Mouse (Mus musculus) neural tube, embryonic 15.5 days (tissue): ENCODE measurements at regions not wholly inside any gene's neighbourhood (a gene's known extent, or its start where the extent isn't known, plus 50 kb on each side); places are given as distances from the start of the nearest gene placed in this dataset.
A peak's percentile ranks its signal among the peaks of the same experiment; 100 is the strongest.

Experiments
- ATAC-seq: fragments of 200-750 bp; cut with Nextera tagmentation; 2 replicates; pipeline ENCODE4 v1.8.0; 2017; ENCODE audit warnings: mild to moderate bottlenecking, moderate TSS enrichment, moderate library complexity; ENCODE audit not compliant: low FRiP score
- H3K27ac ChIP-seq: fragments of 300-500 bp; sonication (generic); replicated peaks from 2 replicates; pipeline ENCODE4 v1.5.1; 2015; ENCODE audit warnings: mild to moderate bottlenecking, inconsistent platforms
- H3K27me3 ChIP-seq: fragments of 300-500 bp; sonication (generic); replicated peaks from 2 replicates; pipeline ENCODE4 v1.6.1; 2015; ENCODE audit warnings: inconsistent platforms
- H3K36me3 ChIP-seq: fragments of 300-500 bp; sonication (generic); 2 replicates; pipeline ENCODE4 v1.6.1; 2015; ENCODE audit warnings: inconsistent platforms
- H3K4me1 ChIP-seq: fragments of 300-500 bp; sonication (generic); 2 replicates; pipeline ENCODE4 v1.6.1; 2015; ENCODE audit warnings: inconsistent platforms
- H3K4me2 ChIP-seq: fragments of 300-500 bp; sonication (generic); 2 replicates; pipeline ENCODE4 v1.6.1; 2015; ENCODE audit warnings: inconsistent platforms, mild to moderate bottlenecking, moderate library complexity
- H3K4me3 ChIP-seq: fragments of 300-500 bp; sonication (generic); replicated peaks from 2 replicates; pipeline ENCODE4 v1.5.1; 2015; ENCODE audit warnings: mild to moderate bottlenecking, inconsistent platforms
- H3K9ac ChIP-seq: fragments of 300-500 bp; sonication (generic); replicated peaks from 2 replicates; pipeline ENCODE4 v1.6.1; 2015; ENCODE audit warnings: mild to moderate bottlenecking, inconsistent platforms
- H3K9me3 ChIP-seq: fragments of 300-500 bp; sonication (generic); replicated peaks from 2 replicates; pipeline ENCODE4 v1.6.1; 2016; ENCODE audit warnings: inconsistent platforms
- WGBS: fragments of 180-500 bp; shearing (Covaris S2); methylation state at CpG from one replicate; pipeline ENCODE4 v1.1.7; 2015; ENCODE audit warnings: mixed read lengths; 5-methylcytosine and 5-hydroxymethylcytosine counted together

GRCm38 (mm10) chr4:127685021-127685420 is 285.7 kb downstream of the CK137956 start:
- 76% methylated on average over 3 of the region's 3 CpGs for WGBS
- ATAC-seq = no peak
- Histone ChIP-seq H3K27ac (no peak overlapping the region), H3K9ac (no peak overlapping the region), H3K4me3 (no peak overlapping the region), H3K36me3 (no peaks in the 10 kb centered on the region), H3K27me3 (no peaks in the 10 kb centered on the region), H3K4me1 (no peaks in the 10 kb centered on the region), H3K9me3 (no peaks in the 10 kb centered on the region), H3K4me2 (no peak overlapping the region)

DNA sequence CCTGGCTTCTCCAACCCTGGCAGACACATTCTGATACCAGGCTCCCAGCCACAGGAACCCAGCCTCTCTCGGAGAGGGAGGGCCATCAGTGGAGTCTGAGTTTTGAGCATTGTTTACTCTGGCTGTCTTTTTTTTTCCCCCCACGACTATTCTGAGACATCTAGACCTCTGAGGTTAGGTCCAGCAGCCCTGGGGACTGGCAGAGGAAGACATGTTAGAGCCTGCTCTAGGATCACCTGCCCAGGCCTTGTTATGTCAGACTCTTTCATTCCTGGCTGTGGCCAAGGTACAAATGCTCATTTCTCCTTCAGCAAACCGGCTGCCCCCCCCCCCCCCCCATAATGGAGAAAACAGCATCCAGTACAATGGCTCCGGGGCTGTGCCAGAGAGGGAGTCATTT is 291.4 kb downstream of the CK137956 start:
- peaks cover 14% of the 10 kb centered on the region for H3K4me1 ChIP-seq
- no peaks in the 10 kb centered on the region for H3K36me3 ChIP-seq
- H3K4me3 ChIP-seq = no peak overlapping the region
- ATAC-seq = no peak
- 29% methylated on average over 4 of the region's 4 CpGs for WGBS
- no peak overlapping the region for H3K9ac ChIP-seq
- H3K9me3 ChIP-seq = no peaks in the 10 kb centered on the region
- H3K27ac ChIP-seq = no peak overlapping the region
- no peaks in the 10 kb centered on the region for H3K27me3 ChIP-seq
- H3K4me2 ChIP-seq = no peak overlapping the region

DNA sequence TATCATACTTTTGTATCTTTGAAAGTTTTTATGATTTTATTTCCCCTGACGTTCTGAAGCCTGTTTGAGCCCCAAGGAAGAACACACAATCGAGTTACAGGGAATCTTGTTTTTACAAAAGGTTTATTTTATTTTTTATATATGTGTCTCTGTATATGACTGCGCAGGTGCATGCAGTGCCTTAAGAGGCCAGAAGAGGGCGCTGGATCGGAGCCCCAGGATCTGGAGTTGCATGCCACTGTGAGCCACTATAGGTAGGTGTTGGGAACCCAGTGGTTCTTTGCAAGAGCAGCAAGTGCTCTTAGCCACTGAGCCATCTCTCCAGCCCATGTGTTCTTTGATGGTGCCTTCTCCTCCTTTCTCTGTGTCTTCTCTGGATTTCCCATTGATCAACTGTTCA is 292.3 kb downstream of the CK137956 start:
- WGBS = 59% methylated on average over 5 of the region's 5 CpGs
- H3K4me3 ChIP-seq = no peak overlapping the region
- peaks cover 14% of the 10 kb centered on the region for H3K4me1 ChIP-seq
- ATAC-seq = no peak
- no peak overlapping the region for H3K4me2 ChIP-seq
- H3K27ac ChIP-seq = no peak overlapping the region
- no peak overlapping the region for H3K9ac ChIP-seq
- no peaks in the 10 kb centered on the region for H3K27me3 ChIP-seq
- H3K36me3 ChIP-seq = no peaks in the 10 kb centered on the region
- H3K9me3 ChIP-seq = no peaks in the 10 kb centered on the region

DNA sequence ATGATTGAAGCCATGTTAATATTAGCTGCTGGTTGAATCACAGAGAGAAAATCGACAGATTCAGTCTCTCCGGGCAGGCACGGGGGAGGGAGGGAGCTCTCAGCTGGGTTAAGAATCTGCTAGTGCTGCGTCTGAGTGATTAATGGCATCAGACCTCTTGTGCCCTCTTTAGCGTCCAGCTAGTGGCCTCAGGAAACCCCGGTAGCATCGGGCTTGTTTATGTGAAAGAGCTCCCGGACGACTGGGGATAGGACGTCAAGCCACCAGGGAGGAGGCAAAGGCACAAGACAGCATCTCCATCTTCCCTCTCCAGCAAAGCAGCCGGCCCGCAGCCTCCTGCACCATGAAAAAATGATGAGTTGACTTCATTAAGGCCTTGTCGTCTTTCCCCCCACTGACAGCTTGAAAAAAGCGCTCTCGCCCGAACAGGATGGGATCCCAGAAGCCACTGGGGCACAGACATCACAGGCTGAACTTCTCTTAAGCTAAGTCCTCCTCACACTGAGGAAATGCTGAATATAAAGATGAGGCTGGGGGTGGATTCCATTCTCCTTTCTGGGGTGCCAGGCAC is 294.9 kb downstream of the CK137956 start:
- H3K27ac ChIP-seq = 0 out of 2 replicates have a peak overlapping the region, but pooled peaks have one; percentile 9
- H3K9me3 ChIP-seq = no peaks in the 10 kb centered on the region
- 17% methylated on average over 16 of the region's 16 CpGs for WGBS
- no peak overlapping the region for H3K9ac ChIP-seq
- no peak overlapping the region for H3K4me3 ChIP-seq
- no peak for ATAC-seq
- no peaks in the 10 kb centered on the region for H3K27me3 ChIP-seq
- H3K4me2 ChIP-seq = peak overlapping the region; percentile 35
- H3K4me1 ChIP-seq = peaks cover 14% of the 10 kb centered on the region
- no peaks in the 10 kb centered on the region for H3K36me3 ChIP-seq

- H3K27ac ChIP-seq = no peak overlapping the region
- no peaks in the 10 kb centered on the region for H3K36me3 ChIP-seq
- no peaks in the 10 kb centered on the region for H3K27me3 ChIP-seq
- H3K4me1 ChIP-seq = no peaks in the 10 kb centered on the region
- no peak for ATAC-seq
- no peaks in the 10 kb centered on the region for H3K9me3 ChIP-seq
- H3K9ac ChIP-seq = no peak overlapping the region
- 97% methylated on average over 1 of the region's 1 CpGs for whole genome bisulfite sequencing
- H3K4me2 ChIP-seq = no peak overlapping the region
- H3K4me3 ChIP-seq = no peak overlapping the region
Observed at GRCm38 (mm10) chr4:127659950-127660349, 302.0 kb upstream of the Gjb5 start.

DNA sequence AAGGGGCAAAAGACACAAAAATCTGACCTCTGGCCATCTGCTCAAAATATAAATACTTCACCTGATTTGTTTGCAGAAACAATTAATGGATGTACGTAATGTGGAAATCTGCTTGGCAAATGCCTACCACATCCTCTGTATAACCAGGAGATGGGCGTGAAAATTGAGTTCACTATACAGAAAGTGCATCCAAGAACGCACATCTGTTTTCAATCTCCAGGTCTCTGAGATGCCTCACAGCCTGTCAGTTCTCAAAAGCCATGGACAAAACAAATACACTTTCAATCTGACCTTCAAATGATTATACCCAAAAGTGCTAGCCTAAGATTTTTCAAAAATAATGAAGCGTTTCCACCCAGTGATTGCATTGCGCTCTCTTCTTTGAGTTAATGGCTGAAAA is 293.6 kb upstream of the Gjb5 start:
- no peaks in the 10 kb centered on the region for H3K36me3 ChIP-seq
- no peak for ATAC-seq
- no peak overlapping the region for H3K4me3 ChIP-seq
- no peaks in the 10 kb centered on the region; the same call in 1 of the 2 replicates for H3K4me1 ChIP-seq
- no peak overlapping the region for H3K4me2 ChIP-seq
- H3K9me3 ChIP-seq = no peaks in the 10 kb centered on the region
- 78% methylated on average over 5 of the region's 5 CpGs for WGBS
- no peak overlapping the region for H3K9ac ChIP-seq
- no peaks in the 10 kb centered on the region for H3K27me3 ChIP-seq
- H3K27ac ChIP-seq = no peak overlapping the region

DNA sequence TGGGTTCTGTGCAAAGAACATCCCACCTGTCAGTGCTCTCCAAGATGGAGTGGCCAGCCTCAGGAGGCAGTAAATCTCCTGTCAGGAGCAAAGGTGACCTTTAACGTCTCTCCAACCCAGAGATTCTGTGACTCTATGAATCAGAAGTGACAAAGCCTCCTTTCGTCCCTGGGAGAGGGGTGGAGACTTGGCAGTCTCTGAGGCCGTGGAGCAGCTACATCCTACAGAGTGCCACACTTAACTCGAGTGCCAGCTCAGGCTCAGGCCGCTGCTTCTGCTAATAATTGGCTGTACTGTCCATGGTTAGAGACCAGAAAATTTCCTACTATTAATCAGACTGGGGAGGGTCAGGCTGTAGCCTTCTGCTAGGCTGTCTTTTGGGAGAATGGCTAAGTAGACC is 290.0 kb upstream of the Gjb5 start:
- Histone ChIP-seq H3K4me2 (no peak overlapping the region), H3K4me3 (no peak overlapping the region), H3K9me3 (no peaks in the 10 kb centered on the region), H3K4me1 (no peaks in the 10 kb centered on the region; the same call in 1 of the 2 replicates), H3K27me3 (no peaks in the 10 kb centered on the region), H3K36me3 (no peaks in the 10 kb centered on the region), H3K9ac (no peak overlapping the region), H3K27ac (0 out of 2 replicates have a peak overlapping the region, but pooled peaks have one; percentile 23)
- ATAC-seq = no peak
- 38% methylated on average over 5 of the region's 5 CpGs for WGBS

DNA sequence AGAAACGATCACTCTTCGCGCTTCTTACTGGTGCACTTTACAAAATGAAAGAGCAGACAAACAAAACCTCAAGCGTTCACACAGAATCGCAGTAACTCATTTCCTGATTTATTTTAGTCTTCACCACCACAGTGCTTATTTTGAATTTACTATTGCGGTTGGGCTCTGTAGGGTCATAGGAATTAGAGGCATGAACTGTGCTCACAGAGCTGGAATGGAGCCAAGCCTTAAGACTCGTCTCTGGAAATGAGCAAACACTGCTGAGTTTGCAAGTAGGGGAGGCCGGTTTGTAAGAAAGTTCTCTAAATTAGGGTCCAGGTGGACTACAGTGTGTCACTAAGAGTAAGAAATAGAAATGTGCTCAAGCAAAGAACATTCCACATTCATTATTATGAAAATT is 289.2 kb upstream of the Gjb5 start:
- Histone ChIP-seq H3K4me1 (no peaks in the 10 kb centered on the region; the same call in 1 of the 2 replicates), H3K27me3 (no peaks in the 10 kb centered on the region), H3K9me3 (no peaks in the 10 kb centered on the region), H3K4me2 (no peak overlapping the region), H3K4me3 (no peak overlapping the region), H3K27ac (no peak overlapping the region), H3K9ac (no peak overlapping the region), H3K36me3 (no peaks in the 10 kb centered on the region)
- ATAC-seq = no peak
- WGBS = 49% methylated on average over 8 of the region's 8 CpGs

DNA sequence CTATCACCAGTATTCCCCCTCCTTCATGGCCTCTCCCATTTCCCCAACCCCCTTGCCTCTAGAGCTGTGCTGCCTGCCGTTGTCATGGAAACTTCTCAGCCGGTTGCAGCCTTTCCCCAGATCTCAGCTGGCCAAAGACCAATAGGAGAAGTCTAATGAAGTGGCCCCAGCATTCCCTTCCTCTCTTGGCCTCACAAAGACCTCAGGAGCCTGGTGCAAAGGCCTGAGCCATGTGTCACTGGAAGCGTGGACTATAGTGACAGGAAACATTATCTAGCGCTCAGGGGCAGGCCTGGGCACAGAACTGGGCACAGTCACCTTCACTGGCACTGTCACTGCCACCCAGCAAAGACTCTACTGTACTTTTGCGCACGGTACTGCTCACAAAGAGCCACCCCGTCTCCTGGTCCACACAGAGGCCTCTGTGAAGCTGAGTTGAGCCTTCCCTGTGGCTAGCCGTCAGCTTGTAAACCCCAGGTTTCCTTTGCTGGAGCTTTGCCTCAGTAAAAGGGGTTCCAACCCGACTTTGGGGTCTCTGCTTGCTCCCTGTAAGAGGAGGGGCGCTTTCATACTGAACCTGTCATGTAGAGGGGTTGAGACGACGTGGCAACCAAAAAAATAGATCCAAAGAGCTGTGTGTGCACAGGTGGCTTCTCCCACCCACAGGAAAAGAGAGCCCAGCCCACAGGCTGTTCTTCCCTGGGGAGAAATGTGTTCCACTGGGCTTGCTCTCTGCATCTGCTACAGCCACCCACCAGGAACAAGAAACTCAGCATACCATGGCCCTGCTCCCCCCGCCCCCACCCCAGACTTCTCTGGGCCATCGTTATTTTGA is 282.5 kb upstream of the Gjb5 start:
- peak; percentile 89 for ATAC-seq
- Histone ChIP-seq H3K9ac (no peak overlapping the region), H3K36me3 (no peaks in the 10 kb centered on the region), H3K27ac (peak overlapping the region; percentile 73), H3K9me3 (no peaks in the 10 kb centered on the region), H3K4me1 (peaks cover 32% of the 10 kb centered on the region), H3K4me2 (no peak overlapping the region), H3K4me3 (no peak overlapping the region), H3K27me3 (no peaks in the 10 kb centered on the region)
- WGBS = 33% methylated on average over 14 of the region's 14 CpGs

GRCm38 (mm10) chr4:127639765-127640164 is 281.8 kb upstream of the Gjb5 start:
- Histone ChIP-seq H3K4me1 (peaks cover 32% of the 10 kb centered on the region), H3K9me3 (no peaks in the 10 kb centered on the region), H3K4me2 (no peak overlapping the region), H3K4me3 (no peak overlapping the region), H3K27ac (no peak overlapping the region), H3K27me3 (no peaks in the 10 kb centered on the region), H3K9ac (no peak overlapping the region), H3K36me3 (no peaks in the 10 kb centered on the region)
- ATAC-seq = 0 out of 2 replicates have a peak, but pooled peaks have one; percentile 8
- WGBS = 90% methylated on average over 3 of the region's 3 CpGs

DNA sequence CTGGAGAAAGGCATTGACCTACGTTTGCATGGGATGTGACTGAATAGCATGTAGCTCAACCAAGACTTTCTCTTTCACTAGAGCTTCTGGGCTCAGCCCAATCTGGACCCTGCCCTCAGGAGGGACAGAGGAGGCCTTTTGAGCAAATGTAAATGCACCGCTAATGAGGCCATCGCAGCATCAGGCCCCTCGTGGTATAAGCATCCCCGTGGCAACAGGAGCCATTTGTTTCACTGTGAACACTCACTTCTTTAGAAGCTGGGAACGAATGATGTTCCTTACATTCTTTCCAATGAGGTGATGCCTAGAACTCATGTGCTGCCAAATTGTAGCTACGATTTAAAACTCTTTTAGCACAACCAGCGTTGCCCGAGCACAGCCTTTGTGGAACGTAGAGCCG is 279.0 kb upstream of the Gjb5 start:
- no peak overlapping the region for H3K27ac ChIP-seq
- H3K36me3 ChIP-seq = no peaks in the 10 kb centered on the region
- peaks cover 32% of the 10 kb centered on the region for H3K4me1 ChIP-seq
- H3K4me3 ChIP-seq = no peak overlapping the region
- no peak overlapping the region for H3K9ac ChIP-seq
- H3K27me3 ChIP-seq = no peaks in the 10 kb centered on the region
- H3K4me2 ChIP-seq = peak overlapping the region; percentile 17; the same call in 1 of the 2 replicates
- 25% methylated on average over 11 of the region's 11 CpGs for WGBS
- no peaks in the 10 kb centered on the region for H3K9me3 ChIP-seq
- no peak for ATAC-seq

DNA sequence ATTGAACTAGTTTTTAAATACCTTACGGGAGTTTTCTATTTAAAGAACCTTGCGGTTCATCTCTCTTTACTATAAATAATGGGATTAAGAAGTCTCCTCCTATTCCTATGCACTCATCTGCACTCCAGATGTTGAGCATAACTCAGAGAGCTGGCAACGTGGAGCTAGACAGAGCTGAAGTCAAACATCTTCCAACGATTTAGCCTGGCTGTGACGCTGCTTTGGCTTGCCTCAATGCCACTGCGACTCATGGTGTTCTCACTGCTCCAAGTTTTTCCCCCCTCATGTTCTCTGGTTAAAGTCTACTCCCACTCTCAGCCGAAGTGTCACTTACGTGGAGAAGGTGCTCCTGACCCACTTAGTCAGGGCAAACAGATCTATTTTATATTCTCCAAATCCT is 277.3 kb upstream of the Gjb5 start:
- H3K4me2 ChIP-seq = no peak overlapping the region
- no peak for ATAC-seq
- no peak overlapping the region for H3K4me3 ChIP-seq
- no peak overlapping the region for H3K27ac ChIP-seq
- WGBS = 86% methylated on average over 8 of the region's 8 CpGs
- no peaks in the 10 kb centered on the region for H3K9me3 ChIP-seq
- H3K4me1 ChIP-seq = peaks cover 17% of the 10 kb centered on the region
- H3K36me3 ChIP-seq = no peaks in the 10 kb centered on the region
- H3K27me3 ChIP-seq = no peaks in the 10 kb centered on the region
- H3K9ac ChIP-seq = no peak overlapping the region
